Mouse (Mus musculus): ENCODE measurements around the gene Nab2.

DNA sequence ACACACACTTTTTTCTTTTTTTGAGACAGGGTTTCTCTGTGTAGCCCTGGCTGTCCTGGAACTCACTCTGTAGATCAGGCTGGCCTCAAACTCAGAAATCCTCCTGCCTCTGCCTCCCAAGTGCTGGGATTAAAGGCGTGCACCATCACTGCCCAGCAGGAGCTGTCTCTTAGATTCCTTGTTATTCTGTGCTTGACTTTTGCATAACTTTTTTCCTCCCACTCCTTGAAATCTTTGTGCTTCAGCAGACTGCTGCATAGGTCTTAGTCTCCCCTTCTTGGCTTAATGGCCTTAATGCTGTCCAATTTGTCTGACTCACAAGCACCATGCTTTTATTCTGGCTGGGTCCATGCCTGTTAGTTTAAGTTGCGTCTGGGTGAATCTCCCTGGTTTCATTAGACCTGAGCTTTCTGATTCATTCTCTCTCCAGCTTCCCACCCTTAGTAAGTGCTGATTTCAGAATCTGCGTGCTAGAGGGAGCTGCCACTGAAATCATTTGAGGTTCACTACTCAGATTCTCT lies 40.5 kb upstream of the Nab2 start:
- TF ChIP-seq POLR2A (IDR thresholded peaks at IDR 0.05; ENCODE audit: borderline replicate concordance, insufficient read depth, low read length), result no peak
- TF ChIP-seq CTCF (IDR thresholded peaks at IDR 0.05; ENCODE audit: borderline replicate concordance, insufficient read depth, low read depth, low read length), result no peak
